Mouse (Mus musculus): ENCODE results near the gene Olfr690.
"Not testable (repeated sequence)": the region's sequence is repeated elsewhere in the genome, so short reads cannot be mapped to it uniquely, and the experiment has no call there.

Gene Olfr690

GRCm38 (mm10) chr7:105334004-105334403 is at the start of gene Olfr690:
Gene Olfr690 (minus strand): TSS chr7:105334104.
- DNase-seq (ENCODE audit: inconsistent ontology term), result no peak

DNA sequence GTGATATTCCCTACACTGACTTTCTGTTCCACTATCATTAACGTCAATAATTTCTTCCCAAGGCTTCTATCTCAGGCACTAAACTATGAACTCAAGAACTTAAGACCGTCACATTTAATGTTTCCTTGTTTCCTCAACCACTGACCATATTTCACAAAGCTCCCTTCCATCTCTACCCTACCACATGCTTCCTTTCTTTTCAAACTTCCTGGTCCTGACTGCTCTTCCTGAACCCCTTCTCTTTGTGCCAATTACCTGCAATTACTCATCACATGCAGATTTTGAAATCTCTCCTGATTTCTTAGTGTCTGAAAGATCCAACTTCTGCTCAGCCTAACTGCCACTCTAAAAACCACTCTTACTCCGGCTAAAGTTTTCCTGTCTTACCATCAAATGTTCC is 46.4 kb upstream of the Olfr690 start:
- no peak for DNase-seq (ENCODE audit: inconsistent ontology term)

DNA sequence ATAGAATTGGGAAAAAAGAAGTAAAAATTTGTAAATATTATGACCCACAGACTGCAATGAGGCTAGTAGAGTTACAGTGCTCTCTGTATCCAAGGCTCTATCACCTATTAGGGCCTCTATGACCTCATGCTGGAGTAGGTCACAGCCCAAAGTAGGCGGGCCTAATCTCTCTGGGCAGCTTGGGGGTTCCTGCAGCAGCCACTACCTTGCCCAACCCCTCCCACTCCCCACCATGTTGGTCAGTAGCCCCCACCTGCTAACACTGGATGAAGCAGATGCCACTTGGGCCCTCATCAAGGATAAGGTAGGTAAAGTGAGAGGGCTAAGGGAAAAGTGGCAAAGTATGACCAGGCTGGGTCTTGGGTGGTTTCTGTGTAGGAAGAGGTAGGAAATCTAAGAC is 41.0 kb upstream of the Olfr690 start, which contains the start of gene Gm5901:
TSS of gene Gm5901 (plus strand) at position 173 of the 400 bp plus-strand sequence.
- no peak for DNase-seq (ENCODE audit: inconsistent ontology term)

- no peak for DNase-seq (ENCODE audit: inconsistent ontology term)
Measured at GRCm38 (mm10) chr7:105373976-105374375, 40.1 kb upstream of the Olfr690 start.

DNA sequence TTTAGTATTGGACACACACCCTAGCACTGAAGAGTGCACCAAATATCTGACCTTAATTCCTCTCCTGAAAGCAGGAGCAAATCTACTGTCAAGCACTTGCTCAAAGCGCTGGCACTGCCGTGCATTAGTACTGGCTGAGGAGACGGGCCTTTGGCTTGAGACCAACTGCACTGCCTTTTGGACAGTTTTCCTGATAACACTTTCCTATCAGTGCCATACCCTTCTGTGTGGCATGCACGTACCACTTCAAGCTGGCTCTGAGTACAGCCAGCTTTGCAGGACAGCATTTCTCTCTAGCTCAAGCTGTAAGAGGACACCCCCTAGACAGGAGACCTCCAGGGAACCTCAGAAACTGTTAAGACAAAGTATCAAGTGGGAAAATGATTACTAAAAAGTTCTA is 39.6 kb upstream of the Olfr690 start:
- DNase-seq (ENCODE audit: inconsistent ontology term), result no peak

DNA sequence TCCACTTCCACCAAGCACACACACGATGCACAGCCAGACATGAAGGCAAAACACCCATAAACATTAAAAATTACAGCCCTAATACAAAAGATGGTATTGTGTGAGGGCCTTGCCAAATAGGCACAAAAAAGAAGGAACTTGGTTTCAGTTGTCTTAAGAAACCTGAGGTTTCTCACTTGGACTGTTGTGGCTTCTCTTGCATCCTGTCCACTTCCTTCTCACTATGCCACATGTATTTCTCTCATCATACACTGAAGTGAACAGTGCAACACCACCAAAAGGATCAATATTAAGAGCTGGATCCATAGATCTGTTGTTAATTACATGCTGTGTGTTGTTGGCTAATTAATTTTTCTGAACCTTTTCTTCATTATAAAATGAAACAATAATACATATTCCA is 39.0 kb upstream of the Olfr690 start:
- DNase-seq (ENCODE audit: inconsistent ontology term), result no peak

- DNase-seq (ENCODE audit: inconsistent ontology term), result no peak
Measured at GRCm38 (mm10) chr7:105368521-105368920, 34.6 kb upstream of the Olfr690 start.

- DNase-seq (ENCODE audit: inconsistent ontology term), result no peak
Measured at GRCm38 (mm10) chr7:105367930-105368329, 34.0 kb upstream of the Olfr690 start, which contains the start of gene Olfr692. Gene Olfr692 (plus strand): TSS chr7:105368230.

DNA sequence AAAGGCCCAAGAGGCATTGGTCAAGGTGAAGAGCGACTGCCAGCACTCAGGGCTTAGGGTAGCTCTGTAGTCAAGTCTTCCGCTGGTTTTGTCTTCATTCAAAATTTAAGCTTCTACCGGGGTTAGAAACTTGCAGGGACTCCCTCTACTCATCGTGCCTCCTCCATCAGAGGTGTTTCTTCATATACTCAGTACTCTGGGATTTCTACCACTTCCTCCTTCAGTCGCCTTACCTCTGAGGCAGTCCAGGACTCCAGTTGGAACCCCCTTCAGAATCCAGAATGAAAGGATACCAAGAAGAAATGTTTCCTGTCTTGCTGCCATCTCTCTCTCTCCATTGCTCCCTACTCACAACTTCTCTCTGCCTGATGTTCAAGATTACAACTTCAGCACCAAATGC is 33.4 kb upstream of the Olfr690 start:
- no peak for DNase-seq (ENCODE audit: inconsistent ontology term)

GRCm38 (mm10) chr7:105361713-105362112 is 27.8 kb upstream of the Olfr690 start:
- no peak for DNase-seq (ENCODE audit: inconsistent ontology term)

GRCm38 (mm10) chr7:105356487-105356886 is 22.6 kb upstream of the Olfr690 start:
- DNase-seq (ENCODE audit: inconsistent ontology term), result not testable (repeated sequence)

GRCm38 (mm10) chr7:105356064-105356463 is 22.2 kb upstream of the Olfr690 start:
- not testable (repeated sequence) for DNase-seq (ENCODE audit: inconsistent ontology term)

GRCm38 (mm10) chr7:105342752-105343151 is 8.8 kb upstream of the Olfr690 start:
- no peak for DNase-seq (ENCODE audit: inconsistent ontology term)

DNA sequence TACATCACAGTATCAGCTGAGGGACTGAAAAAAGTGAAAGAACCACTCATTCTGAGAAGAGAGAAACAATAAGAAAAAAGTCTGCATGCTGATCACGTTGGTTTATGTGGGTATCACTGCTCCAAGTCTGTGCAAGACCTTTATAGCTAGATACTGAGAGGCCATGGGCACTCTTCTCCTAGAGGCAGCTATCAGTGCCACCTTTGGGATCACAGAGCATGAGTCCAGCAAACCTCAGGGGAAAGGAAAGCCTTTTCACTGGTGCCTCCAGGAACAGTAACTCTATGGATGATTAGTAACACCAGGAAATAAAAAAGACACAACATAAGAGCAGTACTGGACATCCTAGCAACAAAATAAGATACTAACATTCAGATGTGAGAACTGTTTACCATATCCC is 8.3 kb upstream of the Olfr690 start, which contains the start of gene Olfr691:
TSS of gene Olfr691 (minus strand) at position 101 of the 400 bp plus-strand sequence.
- DNase-seq (ENCODE audit: inconsistent ontology term), result no peak

DNA sequence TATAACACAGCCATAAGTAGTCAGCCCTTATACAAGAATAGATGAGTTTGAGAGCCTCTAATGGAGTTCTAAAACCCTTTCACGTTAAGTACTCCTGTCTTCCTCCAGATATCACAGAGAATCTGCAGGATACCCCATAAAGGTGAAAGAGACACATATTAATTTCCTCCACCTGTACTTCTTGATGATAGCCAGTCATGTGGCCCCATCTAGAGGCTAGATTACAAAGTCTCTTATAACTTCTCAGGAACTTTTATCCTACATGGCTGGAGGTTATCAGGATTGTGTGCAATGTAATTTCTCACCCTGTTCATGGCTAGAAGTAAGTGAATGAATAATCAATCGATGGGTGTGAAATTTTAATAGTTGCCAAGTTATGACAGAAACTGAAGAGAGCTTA is 8.6 kb downstream of the Olfr690 start:
- DNase-seq (ENCODE audit: inconsistent ontology term), result no peak

GRCm38 (mm10) chr7:105310865-105311264 is 23.0 kb downstream of the Olfr690 start, which contains the start of gene Olfr689:
Gene Olfr689 (plus strand): TSS chr7:105311165.
- DNase-seq (ENCODE audit: inconsistent ontology term), result no peak

DNA sequence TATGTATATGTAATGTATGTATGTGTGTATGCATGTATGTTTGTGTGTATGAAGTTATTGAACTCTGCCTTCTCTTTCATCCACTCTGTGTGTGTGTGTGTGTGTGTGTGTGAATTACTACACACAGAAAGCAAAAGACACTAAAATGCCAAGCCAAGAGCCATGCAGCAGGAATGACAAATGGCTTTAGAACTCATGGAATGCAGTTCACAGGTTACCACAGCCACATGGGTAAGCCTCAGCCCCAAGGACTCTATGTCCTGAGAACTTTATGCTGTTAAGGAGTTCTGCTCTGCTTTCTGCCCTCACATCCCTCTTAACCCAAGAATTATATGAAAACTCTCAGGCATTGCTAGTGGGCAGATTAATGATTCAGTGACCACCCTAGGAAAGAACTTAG is 43.9 kb downstream of the Olfr690 start:
- DNase-seq (ENCODE audit: inconsistent ontology term), result peak; percentile 24

DNA sequence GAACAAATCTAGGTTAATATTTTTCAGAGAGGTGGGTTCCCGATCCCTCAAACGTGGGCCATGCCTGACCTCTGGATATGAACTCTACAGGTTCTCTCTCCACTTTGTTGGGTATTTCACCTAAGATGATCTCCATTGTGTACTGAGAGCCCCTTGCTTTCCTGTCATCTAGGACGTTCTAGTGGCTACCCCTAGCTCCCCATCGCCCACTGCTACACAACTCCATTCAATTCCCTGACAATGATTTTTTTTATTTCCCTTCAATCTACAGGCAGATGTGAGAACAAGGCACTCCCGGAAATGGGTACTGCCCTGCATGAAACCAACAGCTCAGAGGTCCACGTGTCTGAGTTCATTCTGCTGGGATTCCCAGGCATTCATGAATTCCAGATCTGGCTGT is 46.1 kb downstream of the Olfr690 start, which contains the start of gene Olfr688:
TSS of gene Olfr688 (plus strand) at position 301 of the 400 bp plus-strand sequence.
- DNase-seq (ENCODE audit: inconsistent ontology term), result no peak
